Mouse (Mus musculus): ENCODE measurements at regions not wholly inside any gene's neighbourhood (a gene's known extent, or its start where the extent isn't known, plus 50 kb on each side); places are given as distances from the start of the nearest gene placed in this dataset.

- TF ChIP-seq CTCF (IDR thresholded peaks at IDR 0.05; ENCODE audit: control insufficient read depth, insufficient read depth, low read length) (peak; percentile 33), POLR2A (IDR thresholded peaks at IDR 0.05; ENCODE audit: borderline replicate concordance, control insufficient read depth, low read depth, low read length) (no peak)
Observed at GRCm38 (mm10) chr11:21453308-21454106, 82.5 kb upstream of the Ugp2 start.
